Mouse (Mus musculus) lung, adult 2 months (tissue): ENCODE measurements around the gene Pcsk1n. TPM values are rescaled to one million over a fixed set of nuclear protein-coding genes. Genes with fewer than 3 reads are reported as not detected.
"Not testable (repeated sequence)": the region's sequence is repeated elsewhere in the genome, so short reads cannot be mapped to it uniquely, and the experiment has no call there.

Source experiments
- DNase-seq: peaks from one replicate; pipeline ENCODE4 v3.0.0; 2022
- H3K4me1 ChIP-seq: fragments of 200-500 bp; 2 replicates; pipeline ENCODE4 v1.6.1; 2011; ENCODE audit warnings: low read length; ENCODE audit not compliant: control insufficient read depth, insufficient read depth
- H3K4me3 ChIP-seq: fragments of 200-500 bp; replicated peaks from 2 replicates; pipeline ENCODE3; 2011; ENCODE audit warnings: low read depth, mild to moderate bottlenecking, control low read depth, low read length; ENCODE audit errors: extremely low read depth
- CTCF ChIP-seq: fragments of 200-500 bp; IDR thresholded peaks from 2 replicates; pipeline ENCODE4 v1.5.1; 2011; ENCODE audit warnings: mild to moderate bottlenecking, low read length, control low read depth; ENCODE audit not compliant: insufficient read depth
- POLR2A ChIP-seq: fragments of 200-500 bp; IDR thresholded peaks from 2 replicates; pipeline ENCODE4 v1.6.1; 2011; ENCODE audit warnings: low read depth, mild to moderate bottlenecking, control low read depth, low read length, borderline replicate concordance; ENCODE audit errors: extremely low read depth
- WGBS: fragments of 180-500 bp; shearing (Covaris S2); methylation state at CpG from one replicate; pipeline ENCODE4 v1.1.7; 2018; 5-methylcytosine and 5-hydroxymethylcytosine counted together
- polyA plus RNA-seq: library from polyadenylated mRNA; depleted of rRNA; stranded (reverse); fragments of >200 nt; gene quantifications from 2 replicates; pipeline ENCODE4 v1.2.3, GENCODE M21; 2012

Gene Pcsk1n
- polyA plus RNA-seq, 1 experiment: 0.41 TPM

DNA sequence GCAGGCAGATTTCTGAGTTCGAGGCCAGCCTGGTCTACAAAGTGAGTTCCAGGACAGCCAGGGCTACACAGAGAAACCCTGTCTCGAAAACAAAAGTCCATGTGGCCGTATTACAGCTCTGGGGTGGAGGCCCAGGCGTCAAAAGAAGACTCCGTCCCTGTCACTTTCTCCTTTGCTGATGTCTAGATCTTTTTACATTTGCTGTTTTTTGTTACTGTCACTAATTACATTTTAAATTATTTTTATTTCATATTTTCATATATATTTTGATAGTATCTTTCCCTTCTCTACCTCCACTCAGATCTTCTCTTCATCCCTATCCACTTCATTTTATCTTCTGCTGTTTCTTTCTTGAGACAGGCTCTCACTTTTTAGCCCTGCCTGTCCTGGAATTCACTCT lies 11.9 kb upstream of the Pcsk1n start, which contains the start of gene Gm10491:
TSS of gene Gm10491 (minus strand) at position 101 of the 400 bp plus-strand sequence.
- no peak for TF ChIP-seq CTCF
- TF ChIP-seq POLR2A: no peak
- H3K4me1 ChIP-seq: no peaks in the 10 kb centered on the region
- WGBS: 75% methylated on average over 5 of the region's 5 CpGs
- no peak for DNase-seq
- H3K4me3 ChIP-seq: no peak within 1 kb of the TSS

DNA sequence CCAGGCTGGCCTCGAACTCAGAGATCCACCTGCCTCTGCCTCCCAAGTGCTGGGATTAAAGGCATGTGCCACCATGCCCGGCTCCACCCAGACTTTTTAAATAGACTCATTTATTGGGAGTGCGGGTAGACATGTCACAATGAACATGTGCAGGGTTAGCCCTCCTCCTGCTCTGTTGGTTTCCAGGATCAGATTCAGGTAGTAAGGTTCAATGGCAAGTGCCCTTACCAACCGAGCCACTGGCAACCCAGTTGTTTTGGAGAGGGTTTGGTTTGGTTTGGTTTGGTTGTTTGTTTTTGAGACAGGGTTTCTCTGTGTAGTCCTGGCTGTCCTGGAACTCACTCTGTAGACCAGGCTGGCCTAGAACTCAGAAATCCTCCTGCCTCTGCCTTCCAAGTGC lies 10.4 kb upstream of the Pcsk1n start, which contains the start of gene Gm10490:
TSS of gene Gm10490 (plus strand) at position 301 of the 400 bp plus-strand sequence.
- not testable (repeated sequence) for DNase-seq, H3K4me1 ChIP-seq, H3K4me3 ChIP-seq
- WGBS: 89% methylated on average over 4 of the region's 4 CpGs

DNA sequence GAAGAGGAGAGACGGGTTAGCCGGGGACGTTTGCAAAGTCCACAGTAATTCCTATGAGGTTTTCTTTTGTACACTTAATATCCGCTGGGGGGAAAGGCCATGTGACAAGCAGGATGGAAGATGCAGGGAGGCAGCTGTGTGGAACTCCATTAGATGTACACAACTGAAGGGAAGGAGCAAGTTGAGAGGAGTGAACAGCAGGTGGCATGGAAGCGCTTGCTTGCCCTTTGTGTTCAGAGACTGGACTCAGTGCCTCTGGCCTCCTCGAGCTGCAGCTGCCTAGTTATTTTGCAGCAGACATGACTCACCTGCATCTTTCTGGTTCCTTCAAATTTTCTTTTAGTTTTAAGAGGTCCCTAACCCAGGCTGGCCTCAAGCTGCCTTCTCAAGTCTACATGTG lies 9.1 kb upstream of the Pcsk1n start:
- 63% methylated on average over 6 of the region's 6 CpGs for WGBS

DNA sequence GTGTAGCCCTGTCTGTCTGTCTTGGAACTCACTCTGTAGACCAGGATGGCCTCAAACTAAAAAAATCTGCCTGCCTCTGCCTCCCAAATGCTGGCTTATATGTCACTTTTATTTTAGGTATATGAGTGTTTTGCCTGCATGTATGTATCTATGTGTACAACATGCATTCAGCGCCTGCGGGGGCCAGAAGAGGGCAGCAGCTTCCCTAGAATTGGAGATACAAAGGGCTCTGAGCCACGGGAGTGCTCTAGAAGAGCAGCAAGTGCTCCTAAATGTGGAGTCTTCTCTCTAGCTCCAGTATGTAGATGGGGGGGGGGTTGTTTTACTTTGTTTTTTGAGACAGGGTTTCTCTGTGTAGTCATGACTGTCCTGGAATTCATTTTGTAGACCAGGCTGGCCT lies 4.0 kb upstream of the Pcsk1n start:
- not testable (repeated sequence) for H3K4me3 ChIP-seq, DNase-seq, H3K4me1 ChIP-seq
- WGBS: 37% methylated on average over 3 of the region's 3 CpGs

More for the DNA sequence above, 9.1 kb upstream of the Pcsk1n start:
- Histone ChIP-seq H3K4me1 (no peaks in the 10 kb centered on the region), H3K4me3 (no peak overlapping the region)
- no peak for TF ChIP-seq CTCF
- no peak for TF ChIP-seq POLR2A
- no peak for DNase-seq

DNA sequence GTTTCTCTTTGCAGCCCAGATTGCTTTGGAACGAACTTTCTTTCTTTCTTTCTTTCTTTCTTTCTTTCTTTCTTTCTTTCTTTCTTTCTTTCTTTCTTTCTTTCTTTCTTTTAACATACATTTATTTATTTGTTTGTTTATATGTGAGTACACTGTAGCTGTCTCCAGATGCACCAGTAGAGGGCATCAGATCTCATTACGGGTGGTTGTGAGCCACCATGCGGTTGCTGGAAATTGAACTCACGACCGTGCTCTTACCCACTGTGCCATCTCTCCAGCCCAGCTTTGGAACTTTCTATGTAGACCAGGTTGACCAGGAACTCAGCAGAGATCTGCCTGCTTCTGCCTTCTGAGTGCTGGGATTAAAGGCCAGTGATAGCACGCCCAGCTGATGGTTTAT lies 1.7 kb upstream of the Pcsk1n start:
- not testable (repeated sequence) for H3K4me3 ChIP-seq, H3K4me1 ChIP-seq, DNase-seq
- 60% methylated on average over 6 of the region's 6 CpGs for WGBS

DNA sequence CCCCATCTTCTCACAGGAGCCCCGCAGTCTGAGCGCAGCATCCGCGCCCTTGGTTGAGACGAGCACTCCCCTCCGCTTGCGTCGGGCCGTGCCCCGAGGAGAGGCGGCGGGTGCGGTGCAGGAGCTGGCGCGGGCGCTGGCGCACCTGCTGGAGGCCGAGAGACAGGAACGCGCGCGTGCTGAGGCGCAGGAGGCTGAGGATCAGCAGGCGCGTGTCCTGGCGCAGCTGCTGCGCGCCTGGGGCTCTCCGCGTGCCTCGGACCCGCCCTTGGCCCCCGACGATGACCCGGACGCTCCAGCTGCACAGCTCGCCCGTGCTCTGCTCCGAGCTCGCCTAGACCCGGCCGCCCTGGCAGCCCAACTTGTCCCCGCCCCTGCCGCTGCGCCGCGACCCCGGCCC lies 2.4 kb downstream of the Pcsk1n start:
- H3K4me1 ChIP-seq: no peaks in the 10 kb centered on the region
- 21% methylated on average over 48 of the region's 48 CpGs for WGBS
- no peak for DNase-seq
- TF ChIP-seq POLR2A: no peak
- no peak for TF ChIP-seq CTCF
- no peak overlapping the region for H3K4me3 ChIP-seq

DNA sequence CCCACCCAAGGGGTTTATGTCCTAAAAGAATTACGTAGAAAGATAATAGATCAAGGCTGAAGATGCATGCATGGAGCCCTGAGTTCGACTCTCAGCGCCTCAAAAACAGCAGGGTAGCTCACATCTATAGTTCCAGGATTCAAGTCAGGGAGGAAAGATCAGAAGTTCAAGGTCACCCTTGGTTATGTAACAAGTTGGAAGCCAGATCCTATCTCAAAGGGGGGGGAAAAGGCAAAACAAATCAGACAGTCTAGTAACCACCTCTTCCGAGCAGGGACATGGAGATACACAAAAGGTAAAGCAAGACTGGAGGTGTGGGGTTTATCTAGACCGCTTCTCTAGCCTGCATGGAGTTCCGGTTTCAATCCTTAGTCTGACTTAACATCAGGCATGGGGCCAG lies 6.6 kb downstream of the Pcsk1n start:
- no peak for DNase-seq
- Histone ChIP-seq H3K4me1 (no peaks in the 10 kb centered on the region), H3K4me3 (no peak overlapping the region)
- TF ChIP-seq CTCF: no peak
- no peak for TF ChIP-seq POLR2A
- 65% methylated on average over 6 of the region's 6 CpGs for WGBS

DNA sequence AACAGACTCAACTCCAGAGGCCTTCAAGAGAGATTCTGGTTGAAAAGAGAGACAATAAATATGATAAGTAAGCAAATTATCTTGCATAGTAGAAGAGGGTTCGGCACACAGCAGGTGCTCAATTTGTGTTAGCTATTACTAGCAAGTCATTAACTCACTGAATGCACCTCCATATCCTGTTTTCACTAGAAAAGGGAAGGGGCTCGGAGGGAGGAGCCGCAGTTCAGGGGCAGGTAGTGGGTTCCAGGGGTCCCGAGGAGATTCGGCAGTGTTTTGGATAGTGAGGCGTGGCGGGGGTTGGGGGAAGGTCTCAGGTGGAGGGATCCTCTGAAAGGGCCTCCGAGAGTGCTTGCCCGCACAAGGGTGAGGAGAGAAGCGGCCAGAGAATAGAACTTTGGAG lies 7.5 kb downstream of the Pcsk1n start:
- TF ChIP-seq POLR2A (no peak), CTCF (no peak)
- Histone ChIP-seq H3K4me3 (no peak overlapping the region), H3K4me1 (no peaks in the 10 kb centered on the region)
- DNase-seq: no peak
- 31% methylated on average over 10 of the region's 10 CpGs for WGBS

DNA sequence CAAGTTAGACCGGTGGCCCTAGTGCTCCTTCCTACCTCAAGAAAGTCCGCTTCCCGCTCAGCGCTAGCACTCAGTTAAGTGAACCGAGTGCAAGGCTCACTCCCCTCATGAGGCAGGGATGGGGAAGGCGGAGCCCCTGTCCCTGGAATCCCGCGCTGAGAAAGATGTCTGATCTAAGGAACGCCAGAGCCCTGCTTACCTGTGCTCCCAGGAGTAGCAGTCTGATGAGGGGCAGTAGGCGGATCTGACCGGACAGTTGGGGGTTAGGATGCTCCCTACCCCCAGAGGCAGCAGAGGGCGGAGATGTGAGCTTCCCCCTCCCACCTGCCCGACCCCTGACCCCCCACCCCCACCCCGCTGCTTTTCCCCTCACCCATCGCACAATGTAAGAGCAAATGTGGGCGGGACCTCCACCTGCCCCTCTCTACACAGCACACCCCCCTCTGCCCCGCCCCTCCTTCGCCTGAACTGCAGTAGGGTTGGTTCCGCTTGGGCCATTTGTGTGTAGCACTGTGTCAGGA lies 8.7 kb downstream of the Pcsk1n start, which contains the start of gene Eras:
TSS of gene Eras (minus strand) at position 338 of the 521 bp plus-strand sequence.
- Histone ChIP-seq H3K4me1 (no peaks in the 10 kb centered on the region), H3K4me3 (no peak within 1 kb of the TSS)
- no peak for TF ChIP-seq CTCF
- no peak for TF ChIP-seq POLR2A
- WGBS: 31% methylated on average over 19 of the region's 19 CpGs
- no peak for DNase-seq

DNA sequence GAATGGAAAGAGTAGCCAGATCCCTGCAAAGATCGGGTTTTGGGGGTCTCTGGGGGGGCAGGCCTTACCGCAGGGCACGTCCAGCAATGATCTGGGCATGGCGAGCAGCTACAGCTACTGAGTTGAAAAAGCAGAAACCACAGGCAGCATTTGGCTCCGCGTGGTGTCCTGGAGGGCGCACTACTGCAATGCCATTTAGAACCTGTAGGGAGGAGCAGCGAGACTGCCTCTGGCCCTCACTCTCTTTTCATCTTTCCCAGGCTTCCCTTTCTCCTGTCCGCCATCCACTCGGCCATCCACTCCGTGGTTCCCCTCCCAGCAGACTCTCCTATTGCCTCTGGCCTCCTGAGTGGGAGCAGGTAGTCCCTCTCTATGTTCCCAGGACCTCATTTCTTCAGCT lies 17.3 kb downstream of the Pcsk1n start:
- TF ChIP-seq POLR2A (no peak), CTCF (no peak)
- 50% methylated on average over 11 of the region's 11 CpGs for WGBS
- H3K4me1 ChIP-seq: no peaks in the 10 kb centered on the region
- DNase-seq: no peak
- H3K4me3 ChIP-seq: no peak overlapping the region

DNA sequence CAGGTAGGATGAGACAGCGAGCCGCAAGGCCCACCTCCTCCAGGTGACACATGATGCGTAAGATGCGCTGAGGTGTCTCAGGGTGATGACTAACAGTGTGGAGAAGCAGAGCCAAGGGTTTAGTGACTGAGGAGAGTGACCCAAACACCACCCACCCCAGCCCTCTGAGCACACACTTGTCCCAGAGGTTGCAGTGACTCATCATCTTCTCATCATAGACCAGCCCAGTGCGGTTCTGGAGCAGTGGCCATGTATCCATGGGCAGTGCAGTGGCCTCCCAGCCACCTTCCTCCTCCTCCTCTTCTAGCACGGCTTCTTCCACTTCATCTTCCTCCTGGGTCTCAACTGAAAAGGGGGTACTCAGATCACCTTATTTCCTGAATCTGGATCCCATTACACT lies 18.0 kb downstream of the Pcsk1n start:
- TF ChIP-seq CTCF (no peak), POLR2A (no peak)
- DNase-seq: no peak
- WGBS: 94% methylated on average over 6 of the region's 6 CpGs
- H3K4me3 ChIP-seq: no peak overlapping the region
- H3K4me1 ChIP-seq: no peaks in the 10 kb centered on the region
